In the genomic region with DNA sequence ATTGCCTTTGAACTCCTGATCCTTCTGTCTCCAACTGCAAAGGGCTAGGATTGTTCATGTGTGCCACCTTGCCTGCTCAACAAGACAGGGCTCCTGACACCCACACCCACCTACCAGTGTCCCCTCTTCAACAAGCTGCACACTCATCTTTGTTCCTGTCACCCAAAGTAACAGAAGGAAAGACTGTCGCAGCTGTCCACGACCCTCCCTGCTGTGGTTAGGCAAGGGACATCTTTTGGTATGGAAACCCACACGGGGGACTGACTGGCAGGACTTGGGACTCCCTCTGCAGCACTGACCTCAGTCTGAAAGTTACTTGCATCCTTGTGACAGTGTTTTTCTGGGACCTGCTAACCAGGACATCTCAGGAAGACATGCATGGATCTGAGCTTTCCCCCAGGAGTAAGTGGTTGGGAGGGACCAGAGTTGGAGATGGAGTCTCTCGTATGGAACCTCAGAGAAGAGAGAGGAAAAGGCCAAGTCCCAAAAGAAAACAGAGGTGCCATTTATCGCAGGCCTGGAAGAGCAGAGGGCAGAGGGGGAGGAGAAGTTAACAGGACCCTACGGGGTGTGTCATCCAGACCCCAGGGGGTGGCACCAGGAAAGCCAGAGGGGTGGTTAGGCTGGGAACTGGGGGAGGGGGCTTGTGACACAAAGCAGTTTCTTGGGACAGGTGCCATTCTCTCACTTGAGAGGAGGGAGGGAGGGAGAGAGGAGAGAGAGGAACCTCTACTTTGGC, we compare ENCODE assay signal across 8 mouse cellular contexts. TPM values are rescaled to one million over a fixed set of nuclear protein-coding genes. Genes with fewer than 3 reads are reported as not detected.
DNase-seq lines count a peak whose midpoint lies in the region; ATAC-seq and TF ChIP-seq lines count a peak whose summit lies in the region.

A gene (plus strand): TSS at position 689 of the 739 bp plus-strand sequence.

- no peak for DNase-seq in heart, adult 2 months
- DNase-seq in heart, adult 11 months: no peak
- no peak for DNase-seq in adrenal gland, adult 8-10 months
- DNase-seq in gastrocnemius, adult 2 months: no peak
- no peak for DNase-seq in hindbrain, postnatal 0 days (ENCODE audit: low spot score)
- DNase-seq in testis, postnatal 10 days (ENCODE audit: low spot score): no peak
- no peak for DNase-seq in embryo, embryonic 11 days

- ATAC-seq in hindbrain, postnatal 0 days: no peak
- ATAC-seq in megakaryocyte, adult 5-6 weeks (ENCODE audit: poor library complexity, severe bottlenecking): no peak

- TF ChIP-seq CTCF in heart, adult 2 months (IDR thresholded peaks at IDR 0.05): no peak
- TF ChIP-seq CTCF in gastrocnemius, adult 2 months (IDR thresholded peaks at IDR 0.05): no peak
- no peak for TF ChIP-seq CTCF in hindbrain, postnatal 0 days (IDR thresholded peaks at IDR 0.05; ENCODE audit: low read depth)

- no peak for TF ChIP-seq POLR2A in heart, adult 2 months (IDR thresholded peaks at IDR 0.05; ENCODE audit: insufficient read depth, low read depth, low read length)

- H3K9ac ChIP-seq in heart, adult 2 months (ENCODE audit: low read depth, low read length): no peak within 1 kb of the TSS
- H3K9ac ChIP-seq in hindbrain, postnatal 0 days (replicated peaks; ENCODE audit: low read length): no peak within 1 kb of the TSS

- intact Hi-C loops in heart, adult 2 months (cut with DNase I): no loop called here
- intact Hi-C loops in gastrocnemius, adult 2 months (cut with DNase I): no loop called here

- H3K4me3 ChIP-seq in heart, adult 2 months: no peak within 1 kb of the TSS
- H3K4me3 ChIP-seq in gastrocnemius, adult 2 months: no peak within 1 kb of the TSS
- H3K4me3 ChIP-seq in hindbrain, postnatal 0 days (ENCODE audit: low read length): no peak within 1 kb of the TSS

- H3K9me3 ChIP-seq in hindbrain, postnatal 0 days (ENCODE audit: low read length): no peaks in the 10 kb centered on the region

- peaks cover 19% of the 10 kb centered on the region for H3K4me1 ChIP-seq in heart, adult 2 months (ENCODE audit: control insufficient read depth, insufficient read depth, low read length)
- peaks cover 18% of the 10 kb centered on the region for H3K4me1 ChIP-seq in hindbrain, postnatal 0 days (ENCODE audit: insufficient read depth, low read length)

- WGBS in heart, adult 2 months: 69% methylated on average over 6 of the region's 6 CpGs
- WGBS in hindbrain, postnatal 0 days: 31% methylated on average over 6 of the region's 6 CpGs

- no peak for TF ChIP-seq EP300 in heart, adult 2 months (IDR thresholded peaks at IDR 0.05; ENCODE audit: insufficient read depth, low read depth, low read length)

- H3K36me3 ChIP-seq in heart, adult 2 months (ENCODE audit: control insufficient read depth, insufficient read depth, low read length): no peaks in the 10 kb centered on the region
- H3K36me3 ChIP-seq in hindbrain, postnatal 0 days (ENCODE audit: insufficient read depth, low read length): no peaks in the 10 kb centered on the region

- H3K27ac ChIP-seq in heart, adult 2 months: no peak within 1 kb of the TSS
- H3K27ac ChIP-seq in gastrocnemius, adult 2 months: peak within 1 kb of the TSS; percentile 90
- no peak within 1 kb of the TSS for H3K27ac ChIP-seq in hindbrain, postnatal 0 days

- H3K79me2 ChIP-seq in heart, adult 2 months (replicated peaks; ENCODE audit: control insufficient read depth, insufficient read depth, low read length): no peaks in the 10 kb centered on the region

- H3K4me2 ChIP-seq in hindbrain, postnatal 0 days (ENCODE audit: low read depth, low read length): no peak within 1 kb of the TSS

- no peaks in the 10 kb centered on the region for H3K27me3 ChIP-seq in heart, adult 2 months (ENCODE audit: control insufficient read depth, insufficient read depth, low read length)
- H3K27me3 ChIP-seq in hindbrain, postnatal 0 days (ENCODE audit: insufficient read depth, low read length): no peaks in the 10 kb centered on the region

RNA-seq across cellular contexts. Expression of the gene that starts here (rescaled TPM):
- total RNA-seq in heart, adult 2 months (2021): 100 to 1,000 TPM; 738 to 741 TPM
- polyA plus RNA-seq in heart, adult 2 months (2012; rRNA removed): 674 and 1,134 TPM in 2 replicates
- total RNA-seq in adrenal gland, adult 8-10 months (2022): 100 to 1,000 TPM; 146 to 275 (median 231) TPM
- total RNA-seq in gastrocnemius, adult 2 months (2021): 1,000 to 10,000 TPM; 2,441 to 2,897 TPM
- 424 and 467 TPM in 2 replicates for total RNA-seq in hindbrain, postnatal 0 days (2014; rRNA removed)
- 747 and 766 TPM in 2 replicates for polyA plus RNA-seq in hindbrain, postnatal 0 days (2015; fragmentation: Nextera tagmentation; extraction: Ambion mirVana)
- 278 and 286 TPM in 2 replicates for total RNA-seq in megakaryocyte, adult 5-6 weeks (2015)
- total RNA-seq in megakaryocyte, adult 5-6 weeks (2017): 212 and 223 TPM in 2 replicates
